In the genomic region with DNA sequence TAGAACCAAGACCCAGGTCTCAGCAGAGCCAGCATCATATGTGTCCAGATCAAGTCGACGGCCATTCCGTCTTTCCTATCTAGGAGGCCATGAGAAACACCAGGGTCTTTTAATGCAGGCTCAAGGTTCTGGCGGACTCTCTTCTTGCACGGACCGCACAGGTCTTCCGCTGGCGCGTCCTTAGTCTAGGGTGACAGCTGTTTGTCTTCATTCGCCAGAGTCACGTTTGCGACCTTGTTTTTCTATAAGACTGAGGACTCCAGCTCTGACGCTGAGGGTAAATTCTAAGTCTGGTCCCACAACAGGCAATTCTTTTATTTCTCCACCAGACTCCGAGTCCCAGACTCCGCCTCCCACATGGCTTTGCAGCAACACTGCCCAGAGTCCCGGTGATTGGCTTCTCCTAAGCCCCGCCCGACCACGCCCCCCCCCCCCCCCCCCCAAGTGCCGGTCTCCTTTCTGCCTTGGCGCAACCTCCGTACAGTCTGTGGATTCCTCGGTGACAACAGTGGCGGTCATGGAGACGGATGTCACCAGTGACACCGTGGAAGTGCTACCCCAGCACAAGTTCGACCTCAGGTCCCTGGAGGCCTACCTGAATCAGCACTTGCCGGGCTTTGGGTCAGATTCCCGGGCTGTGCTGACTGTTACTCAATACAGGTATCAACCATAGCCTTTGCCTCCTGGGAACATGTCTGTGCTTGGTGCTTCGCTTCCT, we compare ENCODE assay signal across 8 mouse cellular contexts. TPM values are rescaled to one million over a fixed set of nuclear protein-coding genes. Genes with fewer than 3 reads are reported as not detected.
A peak's percentile ranks its signal among the peaks of the same experiment; 100 is the strongest.
DNase-seq lines count a peak whose midpoint lies in the region; ATAC-seq and TF ChIP-seq lines count a peak whose summit lies in the region.

A gene (plus strand): TSS at position 134 of the 718 bp plus-strand sequence.

- H3K36me3 ChIP-seq in embryonic facial prominence, embryonic 15.5 days = peaks cover 16% of the 10 kb centered on the region
- peaks cover 17% of the 10 kb centered on the region; the same call in 1 of the 2 replicates for H3K36me3 ChIP-seq in kidney, embryonic 14.5 days (ENCODE audit: control insufficient read depth, insufficient read depth, low read length)
- H3K36me3 ChIP-seq in limb, embryonic 15.5 days = peaks cover 14% of the 10 kb centered on the region

- DNase-seq in 416B (ENCODE audit: low read depth) = peak; percentile 95
- peak; percentile 83 to 90 for DNase-seq in heart, adult 9 months (ENCODE audit: low spot score in 2 of 2)
- peak; percentile 65 to 83 for DNase-seq in monocyte, adult 2 months (ENCODE audit: low read depth in 1 of 2, low spot score in 2 of 2)
- DNase-seq in spleen, postnatal 36 days (ENCODE audit: low spot score in 2 of 2) = peak; percentile 76 to 78

- peak; percentile 93 for ATAC-seq in embryonic facial prominence, embryonic 15.5 days (ENCODE audit: insufficient number of reproducible peaks, low FRiP score, low TSS enrichment, low read depth)
- ATAC-seq in kidney, embryonic 14.5 days (ENCODE audit: low FRiP score, low TSS enrichment) = peak; percentile 98
- ATAC-seq in limb, embryonic 15.5 days (ENCODE audit: insufficient number of reproducible peaks, low FRiP score, low TSS enrichment, low read depth) = peak; percentile 91

- H3K27ac ChIP-seq in bone marrow, adult 2 months (ENCODE audit: control insufficient read depth, insufficient read depth, low read depth, low read length, poor library complexity) = peak within 1 kb of the TSS; percentile 25; the same call in 1 of the 2 replicates
- peak within 1 kb of the TSS; percentile 80 for H3K27ac ChIP-seq in embryonic facial prominence, embryonic 15.5 days (replicated peaks)
- H3K27ac ChIP-seq in kidney, embryonic 14.5 days (ENCODE audit: low read depth, low read length) = no peak within 1 kb of the TSS; the same call in 1 of the 2 replicates
- H3K27ac ChIP-seq in limb, embryonic 15.5 days = peak within 1 kb of the TSS; percentile 65

- under 1% methylated on average over 30 of the region's 30 CpGs for WGBS in bone marrow, adult 2 months
- WGBS in embryonic facial prominence, embryonic 15.5 days = 0% methylated on average over 29 of the region's 30 CpGs
- WGBS in kidney, embryonic 14.5 days = under 1% methylated on average over 28 of the region's 30 CpGs
- under 1% methylated on average over 27 of the region's 30 CpGs for WGBS in limb, embryonic 15.5 days

- no peak for TF ChIP-seq CTCF in bone marrow, adult 2 months (IDR thresholded peaks at IDR 0.05; ENCODE audit: control insufficient read depth, insufficient read depth, low read length)

- H3K4me3 ChIP-seq in bone marrow, adult 2 months (replicated peaks; ENCODE audit: control insufficient read depth, low read depth, low read length) = peak within 1 kb of the TSS; percentile 80
- H3K4me3 ChIP-seq in embryonic facial prominence, embryonic 15.5 days (replicated peaks) = peak within 1 kb of the TSS; percentile 100
- peak within 1 kb of the TSS; percentile 99 for H3K4me3 ChIP-seq in kidney, embryonic 14.5 days (ENCODE audit: low read length)
- peak within 1 kb of the TSS; percentile 100 for H3K4me3 ChIP-seq in limb, embryonic 15.5 days

- H3K9ac ChIP-seq in embryonic facial prominence, embryonic 15.5 days = peak within 1 kb of the TSS; percentile 97
- H3K9ac ChIP-seq in kidney, embryonic 14.5 days (ENCODE audit: low read depth, low read length) = peak within 1 kb of the TSS; percentile 91
- H3K9ac ChIP-seq in limb, embryonic 15.5 days = peak within 1 kb of the TSS; percentile 94

- no peaks in the 10 kb centered on the region for H3K9me3 ChIP-seq in embryonic facial prominence, embryonic 15.5 days (replicated peaks)
- H3K9me3 ChIP-seq in kidney, embryonic 14.5 days (ENCODE audit: control insufficient read depth, low read length) = no peaks in the 10 kb centered on the region
- no peaks in the 10 kb centered on the region for H3K9me3 ChIP-seq in limb, embryonic 15.5 days

- no peaks in the 10 kb centered on the region; the same call in 1 of the 2 replicates for H3K4me1 ChIP-seq in bone marrow, adult 2 months (ENCODE audit: control insufficient read depth, insufficient read depth, low read length)
- H3K4me1 ChIP-seq in embryonic facial prominence, embryonic 15.5 days = peaks cover 19% of the 10 kb centered on the region
- peaks cover 10% of the 10 kb centered on the region for H3K4me1 ChIP-seq in kidney, embryonic 14.5 days (ENCODE audit: control insufficient read depth, insufficient read depth, low read length)
- H3K4me1 ChIP-seq in limb, embryonic 15.5 days = peaks cover 18% of the 10 kb centered on the region

- 0 out of 2 replicates have a peak, but pooled peaks have one; percentile 40 for TF ChIP-seq POLR2A in bone marrow, adult 2 months (IDR thresholded peaks at IDR 0.05; ENCODE audit: borderline replicate concordance, control insufficient read depth, low read depth, low read length)

- no peaks in the 10 kb centered on the region for H3K27me3 ChIP-seq in embryonic facial prominence, embryonic 15.5 days
- H3K27me3 ChIP-seq in kidney, embryonic 14.5 days (ENCODE audit: control insufficient read depth, insufficient read depth, low read length) = no peaks in the 10 kb centered on the region
- H3K27me3 ChIP-seq in limb, embryonic 15.5 days = no peaks in the 10 kb centered on the region

- H3K4me2 ChIP-seq in embryonic facial prominence, embryonic 15.5 days (replicated peaks) = peak within 1 kb of the TSS; percentile 89
- peak within 1 kb of the TSS; percentile 72 for H3K4me2 ChIP-seq in kidney, embryonic 14.5 days (replicated peaks; ENCODE audit: low read depth, low read length)
- H3K4me2 ChIP-seq in limb, embryonic 15.5 days = peak within 1 kb of the TSS; percentile 87

RNA-seq across cellular contexts. Expression of the gene that starts here (rescaled TPM):
- 3.3 and 6.8 TPM in 2 replicates for polyA plus RNA-seq in bone marrow, adult 2 months (2011; ENCODE audit: insufficient read depth, insufficient read length, low replicate concordance, missing spikeins)
- polyA plus RNA-seq in embryonic facial prominence, embryonic 15.5 days (2015; fragmentation: Nextera tagmentation; extraction: Ambion mirVana) = 12.6 and 14.2 TPM in 2 replicates
- 6.7 and 11.0 TPM in 2 replicates for polyA plus RNA-seq in kidney, embryonic 14.5 days (2014; fragmentation: Nextera tagmentation; extraction: Ambion mirVana)
- polyA plus RNA-seq in limb, embryonic 15.5 days (2015; fragmentation: Nextera tagmentation; extraction: Ambion mirVana) = 12.4 and 12.5 TPM in 2 replicates
